Mouse (Mus musculus): ENCODE data around the gene Ttc19.
"Not testable (repeated sequence)": the region's sequence is repeated elsewhere in the genome, so short reads cannot be mapped to it uniquely, and the experiment has no call there.

Gene Ttc19

GRCm38 (mm10) chr11:62284020-62284419, 2.7 kb downstream of the Ttc19 start:
- not testable (repeated sequence) for DNase-seq (ENCODE audit: low spot score in 2 of 2)

- no peak for DNase-seq (ENCODE audit: low spot score in 2 of 2)
Observed at GRCm38 (mm10) chr11:62285020-62285419, 3.7 kb downstream of the Ttc19 start.

GRCm38 (mm10) chr11:62287700-62288099, 6.4 kb downstream of the Ttc19 start:
- no peak for DNase-seq (ENCODE audit: low spot score in 2 of 2)

- no peak for DNase-seq (ENCODE audit: low spot score in 2 of 2)
Observed at GRCm38 (mm10) chr11:62294121-62294520, 12.8 kb downstream of the Ttc19 start.

- DNase-seq (ENCODE audit: low spot score in 2 of 2) = no peak
Observed at GRCm38 (mm10) chr11:62298883-62299282, 17.6 kb downstream of the Ttc19 start.

GRCm38 (mm10) chr11:62305866-62306265, 24.6 kb downstream of the Ttc19 start:
- DNase-seq (ENCODE audit: low spot score in 2 of 2) = no peak

- no peak for DNase-seq (ENCODE audit: low spot score in 2 of 2)
Observed at GRCm38 (mm10) chr11:62309296-62309695, 28.0 kb downstream of the Ttc19 start.

GRCm38 (mm10) chr11:62314984-62315383, 33.7 kb downstream of the Ttc19 start:
- no peak for DNase-seq (ENCODE audit: low spot score in 2 of 2)

- DNase-seq (ENCODE audit: low spot score in 2 of 2) = no peak
Observed at GRCm38 (mm10) chr11:62317746-62318145, 36.5 kb downstream of the Ttc19 start.

GRCm38 (mm10) chr11:62320097-62320496, 38.8 kb downstream of the Ttc19 start:
- no peak for DNase-seq (ENCODE audit: low spot score in 2 of 2)

GRCm38 (mm10) chr11:62323659-62324058, 42.4 kb downstream of the Ttc19 start:
- DNase-seq (ENCODE audit: low spot score in 2 of 2) = no peak

GRCm38 (mm10) chr11:62331141-62331540, 49.9 kb downstream of the Ttc19 start:
- no peak for DNase-seq (ENCODE audit: low spot score in 2 of 2)

- DNase-seq (ENCODE audit: low spot score in 2 of 2) = no peak
Observed at GRCm38 (mm10) chr11:62332228-62332627, 51.0 kb downstream of the Ttc19 start.

GRCm38 (mm10) chr11:62343002-62343401, 61.7 kb downstream of the Ttc19 start:
- DNase-seq (ENCODE audit: low spot score in 2 of 2) = no peak

GRCm38 (mm10) chr11:62351948-62352347, 70.7 kb downstream of the Ttc19 start:
- no peak for DNase-seq (ENCODE audit: low spot score in 2 of 2)

GRCm38 (mm10) chr11:62355216-62355615, 73.9 kb downstream of the Ttc19 start:
- DNase-seq (ENCODE audit: low spot score in 2 of 2) = no peak

GRCm38 (mm10) chr11:62366879-62367278, 85.6 kb downstream of the Ttc19 start:
- no peak for DNase-seq (ENCODE audit: low spot score in 2 of 2)

GRCm38 (mm10) chr11:62369924-62370323, 88.7 kb downstream of the Ttc19 start:
- DNase-seq (ENCODE audit: low spot score in 2 of 2) = no peak

- no peak for DNase-seq (ENCODE audit: low spot score in 2 of 2)
Observed at GRCm38 (mm10) chr11:62371776-62372175, 90.5 kb downstream of the Ttc19 start.

- not testable (repeated sequence) for DNase-seq (ENCODE audit: low spot score in 2 of 2)
Observed at GRCm38 (mm10) chr11:62377202-62377851, 96.1 kb downstream of the Ttc19 start.

Measured in spleen, postnatal 4 days (tissue).